Mouse (Mus musculus) ZHBTc4 (cell line): Measurements from ENCODE around the gene Rsph14.

ENCODE experiments used
- DNase-seq: peaks from one replicate; pipeline ENCODE4 v3.0.0-alpha.2; 2011; ENCODE audit warnings: low read depth, low spot score

The Rsph14 gene

GRCm38 (mm10) chr10:74933548-74934190 lies 98.7 kb downstream of the Rsph14 start:
- DNase-seq, result no peak

DNA sequence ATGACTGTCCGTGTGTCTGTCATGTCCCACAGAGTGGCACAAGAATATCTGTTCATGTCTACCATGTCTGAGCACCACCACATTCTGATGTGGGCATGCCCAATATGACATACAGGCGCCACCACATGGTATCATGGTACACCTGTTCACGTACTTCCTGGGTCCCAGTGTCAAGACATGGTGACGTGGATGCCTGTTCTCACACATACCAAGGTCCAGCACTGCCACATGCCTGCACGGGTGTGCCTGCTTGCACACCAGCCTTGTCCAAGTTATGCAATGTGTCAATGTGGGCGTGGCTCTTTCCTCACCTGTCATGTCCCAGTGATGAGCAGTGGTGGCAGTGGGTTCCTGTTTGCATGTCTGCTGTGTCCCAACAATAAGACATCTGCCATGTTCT lies 99.9 kb downstream of the Rsph14 start:
- DNase-seq, result no peak

GRCm38 (mm10) chr10:74931631-74932030 lies 100.8 kb downstream of the Rsph14 start:
- DNase-seq, result no peak

DNA sequence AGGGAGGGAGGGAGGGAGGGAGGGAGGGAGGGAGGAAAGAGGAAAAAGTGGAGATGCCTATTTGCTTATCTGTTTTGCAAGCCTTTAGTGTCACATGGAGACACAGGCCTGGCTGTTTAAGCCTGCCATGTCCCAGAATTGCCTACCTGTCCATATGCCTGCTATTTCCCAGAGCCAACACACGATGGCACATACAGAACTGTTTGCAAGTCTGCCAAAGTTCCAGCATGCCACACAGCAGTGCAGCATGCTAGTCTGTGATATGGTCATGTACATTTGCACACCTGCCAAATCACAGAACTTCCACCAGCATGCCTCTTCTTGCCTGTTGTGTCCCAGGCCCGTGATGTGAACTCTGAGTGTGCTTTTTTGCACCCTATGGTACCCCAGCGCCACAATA lies 101.8 kb downstream of the Rsph14 start:
- no peak for DNase-seq

DNA sequence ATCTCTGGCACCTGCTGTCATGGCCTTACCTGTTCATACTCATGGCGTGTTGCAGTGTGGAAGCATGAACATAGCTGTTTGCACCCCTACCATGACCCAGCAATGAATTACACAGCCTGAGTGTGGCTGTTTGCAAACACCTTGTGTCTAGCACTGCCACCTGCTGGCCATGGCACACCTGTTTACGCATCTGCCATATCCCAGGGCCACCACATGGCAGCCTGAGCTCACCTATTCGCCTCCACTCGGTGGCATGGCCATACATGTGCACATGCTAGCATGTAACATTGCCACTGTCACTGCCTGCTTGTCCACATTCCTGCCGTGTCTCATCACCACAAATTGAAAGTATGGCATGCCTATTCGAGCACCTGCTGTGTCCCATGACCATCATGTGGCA lies 102.8 kb downstream of the Rsph14 start:
- DNase-seq, result peak; percentile 38

GRCm38 (mm10) chr10:74928276-74928675 lies 104.1 kb downstream of the Rsph14 start:
- DNase-seq, result no peak

- peak; percentile 83 for DNase-seq
These were observed 107.1 kb downstream of the Rsph14 start for GRCm38 (mm10) chr10:74925324-74925723.

- no peak for DNase-seq
These were observed 108.1 kb downstream of the Rsph14 start for GRCm38 (mm10) chr10:74924274-74924673.

DNA sequence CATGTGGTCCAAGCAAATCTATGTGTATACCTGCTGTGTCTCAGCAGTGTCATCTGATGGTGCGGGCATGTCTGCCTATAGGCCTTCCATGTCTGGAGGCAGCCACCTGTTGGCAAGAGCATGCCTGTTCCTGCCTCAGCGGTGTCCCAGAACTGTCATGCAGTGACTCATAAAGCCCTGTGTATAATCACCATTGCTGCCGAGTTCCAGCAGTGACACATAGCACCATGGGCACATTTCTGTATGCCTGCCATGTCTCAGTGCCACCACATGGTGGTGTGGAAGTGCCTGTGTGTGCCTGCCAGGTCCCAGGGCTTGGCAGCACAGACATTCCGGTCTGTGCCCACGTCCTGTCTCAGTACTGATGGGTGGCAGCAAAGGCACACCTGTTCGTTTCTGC lies 109.6 kb downstream of the Rsph14 start:
- no peak for DNase-seq

DNA sequence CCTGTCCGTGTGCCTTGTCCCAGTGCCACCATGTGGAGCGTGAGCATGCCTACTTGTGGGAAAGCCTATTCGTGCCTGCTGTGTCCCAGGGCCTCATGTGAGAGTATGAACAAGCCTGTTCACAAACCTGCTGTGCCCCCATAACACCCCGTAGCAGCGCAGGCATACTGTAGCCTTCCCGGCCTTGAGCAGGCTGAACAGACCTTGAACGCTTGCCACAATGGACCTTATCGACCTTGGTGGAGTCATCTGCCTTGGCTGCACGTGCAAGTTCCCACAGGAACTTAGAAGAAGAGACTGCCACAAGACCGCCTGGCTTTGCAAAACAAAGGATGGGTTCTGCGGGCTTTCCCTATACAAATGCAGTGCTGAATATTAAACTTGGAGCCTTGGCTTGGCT lies 110.8 kb downstream of the Rsph14 start:
- no peak for DNase-seq

DNA sequence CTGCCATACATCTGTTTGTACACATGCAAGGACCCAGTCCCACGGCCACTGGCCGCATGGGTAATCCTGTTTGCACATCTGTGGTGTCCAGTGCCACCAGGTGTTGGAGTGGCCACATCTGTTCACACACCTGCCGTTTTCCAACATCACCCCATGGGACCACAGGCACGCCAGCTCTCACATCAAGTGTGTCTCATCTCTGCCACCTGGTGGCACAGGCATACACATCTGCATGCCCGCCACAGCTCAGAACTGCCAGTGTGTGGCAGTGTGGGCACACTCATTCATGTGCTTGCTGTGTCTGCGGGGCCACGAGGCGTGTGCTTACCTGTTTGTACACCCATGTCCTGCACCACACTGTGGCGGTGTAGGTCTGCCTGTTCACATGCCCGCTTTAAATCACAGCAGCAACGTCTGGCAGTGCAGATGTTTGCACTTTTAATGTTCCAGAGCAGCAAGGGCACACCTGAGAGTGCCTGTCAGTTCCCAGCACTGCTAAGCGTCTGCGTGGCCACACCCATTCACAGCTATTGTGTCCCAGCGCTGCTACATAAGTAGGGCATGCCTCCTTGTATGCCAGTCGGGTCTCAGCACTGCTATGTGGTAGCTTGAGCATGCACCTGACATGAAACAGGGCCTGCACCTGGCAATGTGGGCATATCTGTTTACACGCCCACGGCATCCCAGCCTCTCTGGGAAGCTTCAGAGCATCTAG lies 111.4 kb downstream of the Rsph14 start:
- DNase-seq, result peak; percentile 51

GRCm38 (mm10) chr10:74919277-74919676 lies 113.1 kb downstream of the Rsph14 start:
- peak; percentile 52 for DNase-seq

GRCm38 (mm10) chr10:74908431-74908830 lies 124.0 kb downstream of the Rsph14 start:
- no peak for DNase-seq
